Mouse (Mus musculus): Measurements from ENCODE around the gene Pou2f2. TPM values are rescaled to one million over a fixed set of nuclear protein-coding genes. Genes with fewer than 3 reads are reported as not detected.
"Not testable (repeated sequence)": the region's sequence is repeated elsewhere in the genome, so short reads cannot be mapped to it uniquely, and the experiment has no call there.

Pou2f2 gene
- polyA plus RNA-seq, 1 experiment from 2014 or later: 17.0 TPM

DNA sequence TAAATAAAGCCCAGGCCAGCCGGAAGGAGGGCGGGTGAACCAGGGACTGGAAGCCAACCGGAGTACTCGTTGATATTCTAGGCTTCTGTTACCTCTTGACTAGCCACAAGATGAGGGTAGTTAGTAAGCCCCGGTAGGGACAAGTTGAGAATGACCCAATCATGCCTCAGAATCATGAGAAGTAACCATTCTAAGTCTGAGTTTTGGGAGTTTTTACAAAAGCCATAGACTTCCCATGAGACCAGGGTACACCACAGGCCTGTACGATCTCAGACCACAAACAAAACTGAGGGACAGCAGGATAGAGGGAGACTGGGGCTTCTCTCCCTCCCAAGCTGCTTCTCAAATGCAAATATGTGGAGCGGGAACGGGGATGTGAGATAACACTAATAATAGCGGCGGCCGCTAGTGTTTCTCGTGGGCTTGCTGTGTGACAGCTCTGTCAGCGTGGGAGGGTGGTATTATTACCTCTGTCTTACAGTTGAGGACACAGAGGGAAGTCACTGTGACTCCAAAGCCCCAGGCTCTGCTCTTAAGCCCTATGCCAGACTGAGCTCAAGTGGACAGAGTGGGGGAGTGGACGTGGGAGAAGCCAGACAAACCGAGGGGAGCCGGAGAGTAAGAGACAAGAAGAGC, 130.1 kb downstream of the Pou2f2 start:
- H3K4me2 ChIP-seq (ENCODE audit: low read length): no peak overlapping the region
- peaks cover 21% of the 10 kb centered on the region; the same call in 1 of the 2 replicates for H3K36me3 ChIP-seq (ENCODE audit: control insufficient read depth, insufficient read depth)
- peaks cover 7% of the 10 kb centered on the region; the same call in 1 of the 2 replicates for H3K4me1 ChIP-seq (replicated peaks; ENCODE audit: control insufficient read depth, insufficient read depth, low read length)
- no peak overlapping the region for H3K9ac ChIP-seq (replicated peaks; ENCODE audit: low read depth, low read length)
- no peak overlapping the region for H3K4me3 ChIP-seq (replicated peaks; ENCODE audit: low read length)
- 0 out of 2 replicates have a peak overlapping the region, but pooled peaks have one; percentile 16 for H3K27ac ChIP-seq (ENCODE audit: low read length)
- WGBS: 79% methylated on average over 16 of the region's 16 CpGs
- ATAC-seq: peak; percentile 19; the same call in 1 of the 2 replicates
- no peaks in the 10 kb centered on the region for H3K9me3 ChIP-seq (ENCODE audit: control insufficient read depth, low read length)
- H3K27me3 ChIP-seq (replicated peaks; ENCODE audit: control insufficient read depth, insufficient read depth, low read length): no peaks in the 10 kb centered on the region

DNA sequence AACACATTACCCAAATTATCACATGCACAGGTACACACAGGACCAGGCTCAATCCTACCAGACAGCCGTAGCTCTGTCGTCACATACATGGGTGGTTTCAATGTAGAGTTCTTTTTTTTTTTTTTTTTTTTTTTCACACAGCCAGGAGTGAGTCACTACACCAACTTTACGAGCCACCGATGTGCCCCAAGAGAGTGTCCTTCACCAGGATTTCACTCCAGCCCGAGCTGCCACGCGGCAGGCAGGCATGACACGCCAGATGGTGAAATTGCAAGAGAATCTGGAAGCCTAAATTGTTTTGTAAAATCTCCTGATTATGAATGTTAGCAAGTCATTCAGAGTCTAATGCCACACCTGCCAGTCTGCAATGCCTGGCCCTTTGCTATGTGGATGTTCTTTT, 132.2 kb downstream of the Pou2f2 start:
- Histone ChIP-seq H3K9me3 (ENCODE audit: control insufficient read depth, low read length) (no peaks in the 10 kb centered on the region), H3K27me3 (replicated peaks; ENCODE audit: control insufficient read depth, insufficient read depth, low read length) (no peaks in the 10 kb centered on the region), H3K4me3 (replicated peaks; ENCODE audit: low read length) (no peak overlapping the region), H3K4me2 (ENCODE audit: low read length) (no peak overlapping the region), H3K4me1 (replicated peaks; ENCODE audit: control insufficient read depth, insufficient read depth, low read length) (peaks cover 7% of the 10 kb centered on the region; the same call in 1 of the 2 replicates), H3K9ac (replicated peaks; ENCODE audit: low read depth, low read length) (no peak overlapping the region), H3K36me3 (ENCODE audit: control insufficient read depth, insufficient read depth) (peaks cover 26% of the 10 kb centered on the region; the same call in 1 of the 2 replicates), H3K27ac (ENCODE audit: low read length) (peak overlapping the region; percentile 75)
- peak; percentile 24; the same call in 1 of the 2 replicates for ATAC-seq
- 63% methylated on average over 8 of the region's 8 CpGs for WGBS

DNA sequence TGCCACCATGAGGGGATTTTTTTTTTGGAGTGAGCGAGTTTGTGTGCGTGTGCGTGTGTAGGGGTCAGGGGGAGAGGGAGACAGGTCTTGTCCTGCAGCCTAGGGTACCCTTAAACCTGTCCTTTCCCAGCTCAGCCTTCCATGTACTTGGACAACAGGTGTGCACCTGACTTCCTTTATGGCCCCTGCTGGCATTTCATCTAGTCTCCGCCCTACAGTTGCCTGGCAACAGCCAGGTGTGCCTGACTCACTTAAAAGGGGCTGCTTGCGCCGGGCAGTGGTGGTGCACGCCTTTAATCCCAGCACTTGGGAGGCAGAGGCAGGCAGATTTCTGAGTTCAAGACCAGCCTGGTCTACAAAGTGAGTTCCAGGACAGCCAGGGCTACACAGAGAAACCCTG, 134.9 kb downstream of the Pou2f2 start:
- WGBS: 93% methylated on average over 7 of the region's 7 CpGs
- H3K4me2 ChIP-seq (ENCODE audit: low read length); H3K9me3 ChIP-seq (ENCODE audit: control insufficient read depth, low read length); H3K9ac ChIP-seq (replicated peaks; ENCODE audit: low read depth, low read length); H3K4me3 ChIP-seq (replicated peaks; ENCODE audit: low read length); H3K4me1 ChIP-seq (replicated peaks; ENCODE audit: control insufficient read depth, insufficient read depth, low read length); H3K27ac ChIP-seq (ENCODE audit: low read length); ATAC-seq; H3K27me3 ChIP-seq (replicated peaks; ENCODE audit: control insufficient read depth, insufficient read depth, low read length): not testable (repeated sequence)
- peaks cover 26% of the 10 kb centered on the region; the same call in 1 of the 2 replicates for H3K36me3 ChIP-seq (ENCODE audit: control insufficient read depth, insufficient read depth)

DNA sequence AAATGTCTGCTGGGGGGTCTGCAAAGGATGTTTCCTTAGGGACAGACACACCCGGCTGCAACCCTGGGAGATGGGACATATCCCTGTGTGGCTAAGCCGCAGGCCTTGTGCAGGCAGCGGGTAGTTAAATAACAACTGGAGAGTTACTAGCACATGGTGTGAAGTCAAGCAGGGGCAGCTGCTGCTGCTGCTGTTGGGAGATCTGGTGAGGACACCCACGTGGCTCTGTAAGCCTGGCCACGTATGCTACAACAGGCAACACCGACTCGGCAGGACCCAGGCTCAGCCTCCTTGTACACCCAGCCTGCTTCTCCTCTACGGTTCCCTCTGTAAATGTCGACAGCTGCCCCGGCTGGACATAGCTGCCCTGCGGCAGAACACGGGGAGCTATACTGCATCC, 137.6 kb downstream of the Pou2f2 start:
- H3K9me3 ChIP-seq (ENCODE audit: control insufficient read depth, low read length): no peaks in the 10 kb centered on the region

More for the DNA sequence above, 137.6 kb downstream of the Pou2f2 start:
- Histone ChIP-seq H3K4me3 (replicated peaks; ENCODE audit: low read length) (no peak overlapping the region), H3K4me1 (replicated peaks; ENCODE audit: control insufficient read depth, insufficient read depth, low read length) (no peaks in the 10 kb centered on the region), H3K9ac (replicated peaks; ENCODE audit: low read depth, low read length) (no peak overlapping the region), H3K27me3 (replicated peaks; ENCODE audit: control insufficient read depth, insufficient read depth, low read length) (no peaks in the 10 kb centered on the region), H3K4me2 (ENCODE audit: low read length) (no peak overlapping the region), H3K27ac (ENCODE audit: low read length) (no peak overlapping the region), H3K36me3 (ENCODE audit: control insufficient read depth, insufficient read depth) (peaks cover 27% of the 10 kb centered on the region; the same call in 1 of the 2 replicates)
- ATAC-seq: no peak
- 91% methylated on average over 12 of the region's 12 CpGs for WGBS

Small RNA genes within 50 kb of the gene (microRNA-seq; reads per million reads assigned to microRNA genes)
- gene Mir6537: not detected
- gene Mir7048: not detected

Other genes starting within 250 kb of the Pou2f2 start
- gene Gm4881, start 235.2 kb downstream of the Pou2f2 start, polyA plus RNA-seq (2015; fragmentation: Nextera tagmentation; extraction: Ambion mirVana): 0.37 TPM in 1 of 2 replicates, not detected in the other
- gene Rabac1, start 207.0 kb downstream of the Pou2f2 start, polyA plus RNA-seq (2015; fragmentation: Nextera tagmentation; extraction: Ambion mirVana): 200 and 220 TPM in 2 replicates
- 227 and 278 TPM in 2 replicates for gene Atp1a3, start 173.8 kb downstream of the Pou2f2 start, polyA plus RNA-seq (2015; fragmentation: Nextera tagmentation; extraction: Ambion mirVana)
- 10.4 and 16.9 TPM in 2 replicates for gene Grik5, start 107.4 kb downstream of the Pou2f2 start, polyA plus RNA-seq (2015; fragmentation: Nextera tagmentation; extraction: Ambion mirVana)
- 36.6 and 38.4 TPM in 2 replicates for gene Zfp574, start 107.2 kb downstream of the Pou2f2 start, polyA plus RNA-seq (2015; fragmentation: Nextera tagmentation; extraction: Ambion mirVana)
- gene Dedd2, start 40.9 kb upstream of the Pou2f2 start, polyA plus RNA-seq (2015; fragmentation: Nextera tagmentation; extraction: Ambion mirVana): 14.7 and 15.0 TPM in 2 replicates
- gene Zfp526, start 41.7 kb upstream of the Pou2f2 start, polyA plus RNA-seq (2015; fragmentation: Nextera tagmentation; extraction: Ambion mirVana): 1.8 and 1.9 TPM in 2 replicates
- 14.9 and 17.1 TPM in 2 replicates for gene Gsk3a, start 58.1 kb upstream of the Pou2f2 start, polyA plus RNA-seq (2015; fragmentation: Nextera tagmentation; extraction: Ambion mirVana)
- gene Erf, start 71.0 kb upstream of the Pou2f2 start, polyA plus RNA-seq (2015; fragmentation: Nextera tagmentation; extraction: Ambion mirVana): 4.8 and 5.3 TPM in 2 replicates
- gene Cic, start 88.0 kb upstream of the Pou2f2 start, polyA plus RNA-seq (2015; fragmentation: Nextera tagmentation; extraction: Ambion mirVana): 42.2 and 48.0 TPM in 2 replicates
- gene Pafah1b3, start 118.3 kb upstream of the Pou2f2 start, polyA plus RNA-seq (2015; fragmentation: Nextera tagmentation; extraction: Ambion mirVana): 499 and 556 TPM in 2 replicates
- gene Prr19, start 121.7 kb upstream of the Pou2f2 start, polyA plus RNA-seq (2015; fragmentation: Nextera tagmentation; extraction: Ambion mirVana): 1.4 and 2.2 TPM in 2 replicates
- gene Tmem145, start 126.4 kb upstream of the Pou2f2 start, polyA plus RNA-seq (2015; fragmentation: Nextera tagmentation; extraction: Ambion mirVana): 24.5 and 41.2 TPM in 2 replicates
- 22.6 and 25.0 TPM in 2 replicates for gene Megf8, start 137.4 kb upstream of the Pou2f2 start, polyA plus RNA-seq (2015; fragmentation: Nextera tagmentation; extraction: Ambion mirVana)
- 0.50 TPM in 1 of 2 replicates, not detected in the other for gene Cnfn, start 190.0 kb upstream of the Pou2f2 start, polyA plus RNA-seq (2015; fragmentation: Nextera tagmentation; extraction: Ambion mirVana)
- gene Lipe, start 219.0 kb upstream of the Pou2f2 start, polyA plus RNA-seq (2015; fragmentation: Nextera tagmentation; extraction: Ambion mirVana): 17.7 and 18.5 TPM in 2 replicates
- 0.34 and 0.96 TPM in 2 replicates for gene Cxcl17, start 233.2 kb upstream of the Pou2f2 start, polyA plus RNA-seq (2015; fragmentation: Nextera tagmentation; extraction: Ambion mirVana)